15 mouse cellular contexts compared by ENCODE assay signal in the genomic region with DNA sequence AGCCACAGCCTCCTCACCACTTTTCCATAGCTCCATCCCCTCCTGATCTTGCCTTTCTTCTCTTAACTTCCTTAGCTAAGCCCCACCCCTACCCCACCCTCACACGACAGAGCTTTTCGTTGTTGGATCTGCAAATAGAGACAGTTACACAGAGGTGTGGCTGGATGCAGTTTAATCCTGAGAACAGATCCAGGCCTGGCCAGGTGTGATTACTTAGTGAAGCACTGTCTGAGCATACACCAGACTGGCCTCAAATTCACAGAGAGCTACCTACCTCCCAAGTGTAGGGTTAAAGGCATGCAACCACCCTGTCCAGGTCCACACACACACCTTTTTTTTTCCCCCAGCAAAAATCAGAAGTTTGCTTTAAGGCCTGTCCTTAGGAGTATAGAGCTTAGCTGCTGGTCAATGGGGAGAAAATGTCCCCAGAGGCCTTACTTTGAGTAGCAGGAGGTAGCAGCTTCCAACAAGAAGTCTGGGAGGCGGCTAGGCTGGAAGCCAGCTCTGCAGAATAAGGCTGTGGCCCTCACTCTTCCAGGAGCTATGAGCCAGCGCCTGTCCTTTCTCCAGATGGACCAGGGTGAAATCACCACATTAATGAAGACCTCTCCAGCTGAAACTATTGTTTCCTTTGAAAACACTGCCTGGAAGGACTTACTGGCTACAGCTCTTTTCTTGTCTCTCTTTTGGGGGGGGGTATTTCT.
DNase-seq lines count a peak whose midpoint lies in the region; ATAC-seq and TF ChIP-seq lines count a peak whose summit lies in the region.
"Had no signal": no experiment of that assay in that cellular context is flagged by ENCODE, and none has a peak within 500 bp of the region (broad histone marks: within the 10 kb centered on the region; RNA-seq: fewer than 3 reads in every experiment).

No protein-coding gene starts in this region.

- peak; percentile 95 for DNase-seq in heart, adult 11 months
- peak; percentile 15 for DNase-seq in lung, postnatal 0 days (ENCODE audit: low spot score)
- no peak for DNase-seq in lung, adult 18-20 months
- DNase-seq in heart, postnatal 14 days, result peak; percentile 45 to 56
- DNase-seq in layer of hippocampus, adult 9-11 months, result no peak
- no peak for DNase-seq in frontal cortex, postnatal 36 days (ENCODE audit: low spot score in 2 of 2)
- DNase-seq: cerebellum, postnatal 36 days; liver, embryonic 13.5 days had no signal

- H3K4me2 ChIP-seq in heart, embryonic 12.5 days, result no peak overlapping the region
- H3K4me2 ChIP-seq in lung, postnatal 0 days (replicated peaks; ENCODE audit: low read depth, low read length), result no peak overlapping the region
- H3K4me2 ChIP-seq in stomach, embryonic 15.5 days, result no peak overlapping the region
- H3K4me2 ChIP-seq: embryonic facial prominence, embryonic 13.5 days; liver, embryonic 13.5 days had no signal

- no peaks in the 10 kb centered on the region for H3K27me3 ChIP-seq in heart, embryonic 12.5 days (replicated peaks)
- no peaks in the 10 kb centered on the region for H3K27me3 ChIP-seq in lung, postnatal 0 days (replicated peaks; ENCODE audit: insufficient read depth, low read length)
- no peaks in the 10 kb centered on the region for H3K27me3 ChIP-seq in stomach, embryonic 15.5 days (replicated peaks)
- H3K27me3 ChIP-seq: embryonic facial prominence, embryonic 13.5 days; liver, embryonic 13.5 days; megakaryocyte, embryonic 14.5 days had no signal

- intact Hi-C loops in heart, postnatal 14 days (cut with DNase I), result no loop called here

- WGBS in heart, embryonic 12.5 days, result 68% methylated on average over 4 of the region's 4 CpGs
- WGBS in lung, postnatal 0 days, result 47% methylated on average over 4 of the region's 4 CpGs
- 61% methylated on average over 4 of the region's 4 CpGs for WGBS in stomach, embryonic 15.5 days

- H3K4me1 ChIP-seq in heart, embryonic 12.5 days (replicated peaks), result 0 out of 2 replicates have a peak, but pooled peaks cover 4% of the 10 kb centered on the region
- H3K4me1 ChIP-seq in lung, postnatal 0 days (ENCODE audit: insufficient read depth, low read depth, low read length), result no peaks in the 10 kb centered on the region
- no peaks in the 10 kb centered on the region for H3K4me1 ChIP-seq in stomach, embryonic 15.5 days
- H3K4me1 ChIP-seq: liver, embryonic 13.5 days; megakaryocyte, embryonic 14.5 days had no signal

- no peak for TF ChIP-seq CTCF in lung, postnatal 0 days (IDR thresholded peaks at IDR 0.05)

- H3K9me3 ChIP-seq in heart, embryonic 12.5 days (replicated peaks), result peaks cover 9% of the 10 kb centered on the region; the same call in 1 of the 2 replicates
- H3K9me3 ChIP-seq in lung, postnatal 0 days (ENCODE audit: low read length), result no peaks in the 10 kb centered on the region
- no peaks in the 10 kb centered on the region for H3K9me3 ChIP-seq in stomach, embryonic 15.5 days
- H3K9me3 ChIP-seq: embryonic facial prominence, embryonic 13.5 days had no signal

- no peak; the same call in 1 of the 2 replicates for ATAC-seq in heart, embryonic 12.5 days (ENCODE audit: insufficient number of reproducible peaks, low FRiP score)
- ATAC-seq in lung, postnatal 0 days, result 0 out of 2 replicates have a peak, but pooled peaks have one; percentile 16
- peak; percentile 67; the same call in 1 of the 2 replicates for ATAC-seq in stomach, embryonic 15.5 days (ENCODE audit: insufficient read depth, low FRiP score, low read depth)
- ATAC-seq: CD4-positive, CD25-positive, alpha-beta regulatory T cell, adult 4 months; forebrain, embryonic 14.5 days; hindbrain, postnatal 0 days had no signal

- H3K27ac ChIP-seq in heart, embryonic 12.5 days (ENCODE audit: poor library complexity, severe bottlenecking), result no peak overlapping the region
- no peak overlapping the region for H3K27ac ChIP-seq in lung, postnatal 0 days (ENCODE audit: low read length)
- H3K27ac ChIP-seq in stomach, embryonic 15.5 days, result peak overlapping the region; percentile 18; the same call in 1 of the 2 replicates
- H3K27ac ChIP-seq: embryonic facial prominence, embryonic 13.5 days; hindbrain, postnatal 0 days; liver, embryonic 13.5 days had no signal

- TF ChIP-seq EP300 in lung, postnatal 0 days (IDR thresholded peaks at IDR 0.05), result no peak

- no peak overlapping the region for H3K4me3 ChIP-seq in heart, embryonic 12.5 days
- H3K4me3 ChIP-seq in lung, postnatal 0 days (ENCODE audit: low read depth, low read length), result no peak overlapping the region
- H3K4me3 ChIP-seq in stomach, embryonic 15.5 days (replicated peaks), result no peak overlapping the region
- H3K4me3 ChIP-seq: embryonic facial prominence, embryonic 13.5 days; liver, embryonic 13.5 days; megakaryocyte, embryonic 14.5 days had no signal

- H3K9ac ChIP-seq in heart, embryonic 12.5 days, result no peak overlapping the region
- H3K9ac ChIP-seq in lung, postnatal 0 days (replicated peaks; ENCODE audit: low read depth), result no peak overlapping the region
- H3K9ac ChIP-seq in stomach, embryonic 15.5 days, result no peak overlapping the region
- H3K9ac ChIP-seq: embryonic facial prominence, embryonic 13.5 days; liver, embryonic 13.5 days had no signal

- H3K36me3 ChIP-seq in heart, embryonic 12.5 days, result 0 out of 2 replicates have a peak, but pooled peaks cover 4% of the 10 kb centered on the region
- no peaks in the 10 kb centered on the region for H3K36me3 ChIP-seq in lung, postnatal 0 days (ENCODE audit: insufficient read depth, low read length)
- no peaks in the 10 kb centered on the region for H3K36me3 ChIP-seq in stomach, embryonic 15.5 days
- H3K36me3 ChIP-seq: embryonic facial prominence, embryonic 13.5 days; liver, embryonic 13.5 days had no signal

Comparison
In these comparisons a context has a peak if more than half of its experiments do, and no peak if none do; other contexts are left out.
1. DNase-seq: peak in heart, adult 11 months (single experiment), lung, postnatal 0 days (single experiment) and heart, postnatal 14 days (2 of 2); none in lung, adult 18-20 months (0 of 2), layer of hippocampus, adult 9-11 months (single experiment) and frontal cortex, postnatal 36 days (0 of 2).